Comparison of ENCODE assay signal across 9 mouse cellular contexts in the genomic region with DNA sequence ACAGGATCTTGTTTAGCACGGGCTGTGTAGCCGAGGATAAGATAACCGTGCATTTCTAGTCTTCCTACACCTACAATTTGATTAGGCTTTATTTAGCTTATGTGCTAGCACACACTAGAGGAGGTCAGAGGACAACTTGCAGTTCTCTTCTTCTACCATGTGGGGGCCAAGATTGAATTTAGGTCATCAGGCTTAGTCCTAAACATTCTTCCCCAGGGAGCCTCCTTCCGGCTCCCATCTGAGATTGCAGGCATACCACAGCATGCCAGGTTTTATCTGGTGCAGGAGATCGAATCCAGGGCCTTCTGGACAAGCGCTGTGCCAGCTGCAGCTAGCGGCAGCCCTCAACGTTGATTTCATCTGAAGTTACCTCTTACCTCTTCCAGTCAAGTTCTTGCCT. TPM values are rescaled to one million over a fixed set of nuclear protein-coding genes. Genes with fewer than 3 reads are reported as not detected.
DNase-seq lines count a peak whose midpoint lies in the region; ATAC-seq and TF ChIP-seq lines count a peak whose summit lies in the region.
"Had no signal": no experiment of that assay in that cellular context is flagged by ENCODE, and none has a peak within 500 bp of the region (broad histone marks: within the 10 kb centered on the region; RNA-seq: fewer than 3 reads in every experiment).

No protein-coding gene starts in this region.

- H3K4me3 ChIP-seq in G1E (ENCODE audit: low read depth, low read length): no peak overlapping the region
- no peak overlapping the region for H3K4me3 ChIP-seq in limb, embryonic 10.5 days
- H3K4me3 ChIP-seq: embryonic facial prominence, embryonic 15.5 days had no signal

- intact Hi-C loops in gastrocnemius, postnatal 14 days (cut with DNase I; ENCODE audit: low total_unique reads): no loop called here

- H3K4me1 ChIP-seq in G1E (ENCODE audit: insufficient read depth, low read depth, low read length): peaks cover 2% of the 10 kb centered on the region; the same call in 1 of the 2 replicates
- H3K4me1 ChIP-seq in limb, embryonic 10.5 days: peaks cover 20% of the 10 kb centered on the region

- DNase-seq in kidney, adult 8-10 months: peak; percentile 31 to 46
- DNase-seq in kidney, adult 11 months: no peak
- DNase-seq in G1E (ENCODE audit: low spot score): no peak
- peak; percentile 75 for DNase-seq in embryo, embryonic 10 days (ENCODE audit: low spot score)
- DNase-seq in limb, embryonic 10.5 days (ENCODE audit: low spot score): peak; percentile 37
- no peak for DNase-seq in spleen, postnatal 10 days (ENCODE audit: low spot score in 2 of 2)
- DNase-seq in gastrocnemius, postnatal 14 days: no peak
- DNase-seq in right cerebral cortex, postnatal 25 days: no peak

- H3K36me3 ChIP-seq in G1E (replicated peaks): no peaks in the 10 kb centered on the region
- H3K36me3 ChIP-seq in limb, embryonic 10.5 days: no peaks in the 10 kb centered on the region
- H3K36me3 ChIP-seq: embryonic facial prominence, embryonic 15.5 days had no signal

- ATAC-seq in G1E (ENCODE audit: extremely low read depth, insufficient number of reproducible peaks, low FRiP score, poor library complexity, severe bottlenecking): no peak

- no peak overlapping the region for H3K27ac ChIP-seq in limb, embryonic 10.5 days
- H3K27ac ChIP-seq: embryonic facial prominence, embryonic 15.5 days had no signal

- TF ChIP-seq CTCF in G1E (IDR thresholded peaks at IDR 0.05; ENCODE audit: low read depth, low read length): 0 out of 2 replicates have a peak, but pooled peaks have one; percentile 48

- peaks cover 16% of the 10 kb centered on the region for H3K27me3 ChIP-seq in G1E (ENCODE audit: insufficient read depth, low read length)
- H3K27me3 ChIP-seq in limb, embryonic 10.5 days (ENCODE audit: low read depth, poor library complexity, severe bottlenecking): no peaks in the 10 kb centered on the region
- H3K27me3 ChIP-seq: embryonic facial prominence, embryonic 15.5 days had no signal

- H3K9me3 ChIP-seq in G1E (replicated peaks): no peaks in the 10 kb centered on the region
- H3K9me3 ChIP-seq in limb, embryonic 10.5 days (replicated peaks): no peaks in the 10 kb centered on the region
- H3K9me3 ChIP-seq: embryonic facial prominence, embryonic 15.5 days had no signal

- WGBS in limb, embryonic 10.5 days: 21% methylated on average over 8 of the region's 8 CpGs

RNA-seq across cellular contexts. Expression of a gene that starts 23.2 kb away (rescaled TPM):
- total RNA-seq in G1E (2014; fragmentation: Nextera tagmentation) (0.68 and 3.5 TPM in 2 replicates), G1E (2017) (12.0 and 15.6 TPM in 2 replicates)
- polyA plus RNA-seq in G1E (2012): 1.0 TPM in 2 replicates
- polyA plus RNA-seq in limb, embryonic 10.5 days (2016; fragmentation: Nextera tagmentation; extraction: Ambion mirVana): 4.1 and 7.5 TPM in 2 replicates
- 10 to 100 TPM; 20.4 to 23.1 TPM for total RNA-seq in gastrocnemius, postnatal 14 days (2021)

RNA-seq across cellular contexts. Expression of a gene that starts 32.7 kb away (rescaled TPM):
- total RNA-seq in G1E (2014; fragmentation: Nextera tagmentation) (181 and 183 TPM in 2 replicates), G1E (2017) (14.6 and 15.8 TPM in 2 replicates)
- 36.3 and 41.0 TPM in 2 replicates for polyA plus RNA-seq in G1E (2012)
- polyA plus RNA-seq in limb, embryonic 10.5 days (2016; fragmentation: Nextera tagmentation; extraction: Ambion mirVana): 11.2 and 13.3 TPM in 2 replicates
- total RNA-seq in gastrocnemius, postnatal 14 days (2021): 10 to 100 TPM; 27.8 to 30.8 TPM

Comparison
In these comparisons a context has a peak if more than half of its experiments do, and no peak if none do; other contexts are left out.
1. DNase-seq: peak in kidney, adult 8-10 months (2 of 2), embryo, embryonic 10 days (single experiment) and limb, embryonic 10.5 days (single experiment); none in kidney, adult 11 months (single experiment), G1E (single experiment), spleen, postnatal 10 days (0 of 2), gastrocnemius, postnatal 14 days (single experiment) and right cerebral cortex, postnatal 25 days (single experiment).